Mouse (Mus musculus): ENCODE data around the gene AI464131. TPM values are rescaled to one million over a fixed set of nuclear protein-coding genes. Genes with fewer than 3 reads are reported as not detected.

Gene AI464131
- polyA plus RNA-seq, 1 experiment from 2014 or later, result 6.9 TPM

GRCm38 (mm10) chr4:41495076-41495475, 7.8 kb downstream of the AI464131 start:
- Histone ChIP-seq H3K9me3 (ENCODE audit: control insufficient read depth, low read length) (no peaks in the 10 kb centered on the region), H3K36me3 (ENCODE audit: control insufficient read depth, insufficient read depth, low read length) (no peaks in the 10 kb centered on the region), H3K4me2 (ENCODE audit: low read length) (no peak overlapping the region), H3K4me3 (ENCODE audit: low read depth, low read length) (no peak overlapping the region), H3K27ac (ENCODE audit: low read depth) (no peak overlapping the region), H3K4me1 (replicated peaks; ENCODE audit: control insufficient read depth, insufficient read depth, low read length) (peaks cover 11% of the 10 kb centered on the region; the same call in 1 of the 2 replicates), H3K27me3 (replicated peaks; ENCODE audit: control insufficient read depth, insufficient read depth, low read length) (peaks cover 40% of the 10 kb centered on the region), H3K9ac (ENCODE audit: low read length) (no peak overlapping the region)
- ATAC-seq (replicated peaks; ENCODE audit: low FRiP score, low TSS enrichment, low read depth) (no peak), DNase-seq (ENCODE audit: low spot score) (no peak)
- WGBS, result 84% methylated on average over 4 of the region's 4 CpGs

DNA sequence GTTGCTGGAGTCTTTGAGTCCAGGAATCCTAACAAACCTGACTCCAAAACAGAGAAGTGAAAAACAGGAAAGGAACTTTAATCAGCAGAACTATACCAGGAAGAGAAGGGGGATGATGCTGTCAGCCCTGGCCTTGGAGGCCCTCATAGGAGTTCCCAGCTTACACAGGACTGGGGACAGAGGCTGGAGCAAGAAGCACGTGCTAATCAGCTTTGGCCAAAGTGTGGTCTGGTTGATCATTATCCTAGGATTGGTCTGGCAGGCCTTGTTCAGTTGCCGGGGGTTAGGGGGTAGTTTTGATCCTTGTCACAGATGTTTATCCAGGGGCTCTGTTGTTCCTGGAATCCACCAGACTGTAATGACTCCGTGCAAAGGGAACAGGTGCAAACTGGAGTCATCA, 8.5 kb downstream of the AI464131 start:
- no peak for ATAC-seq (replicated peaks; ENCODE audit: low FRiP score, low TSS enrichment, low read depth)
- Histone ChIP-seq H3K9me3 (ENCODE audit: control insufficient read depth, low read length) (no peaks in the 10 kb centered on the region), H3K9ac (ENCODE audit: low read length) (no peak overlapping the region), H3K36me3 (ENCODE audit: control insufficient read depth, insufficient read depth, low read length) (no peaks in the 10 kb centered on the region), H3K4me1 (replicated peaks; ENCODE audit: control insufficient read depth, insufficient read depth, low read length) (peaks cover 11% of the 10 kb centered on the region; the same call in 1 of the 2 replicates), H3K27me3 (replicated peaks; ENCODE audit: control insufficient read depth, insufficient read depth, low read length) (peaks cover 33% of the 10 kb centered on the region), H3K4me3 (ENCODE audit: low read depth, low read length) (no peak overlapping the region), H3K27ac (ENCODE audit: low read depth) (no peak overlapping the region), H3K4me2 (ENCODE audit: low read length) (no peak overlapping the region)
- no peak for DNase-seq (ENCODE audit: low spot score)
- WGBS, result 32% methylated on average over 3 of the region's 3 CpGs

GRCm38 (mm10) chr4:41493464-41494116, 9.3 kb downstream of the AI464131 start:
- H3K9ac ChIP-seq (ENCODE audit: low read length), result no peak overlapping the region
- ATAC-seq (replicated peaks; ENCODE audit: low FRiP score, low TSS enrichment, low read depth) (0 out of 2 replicates have a peak, but pooled peaks have one; percentile 16), DNase-seq (ENCODE audit: low spot score) (peak; percentile 54)
- H3K4me2 ChIP-seq (ENCODE audit: low read length), result no peak overlapping the region
- H3K27ac ChIP-seq (ENCODE audit: low read depth), result no peak overlapping the region
- no peaks in the 10 kb centered on the region for H3K36me3 ChIP-seq (ENCODE audit: control insufficient read depth, insufficient read depth, low read length)
- no peaks in the 10 kb centered on the region for H3K9me3 ChIP-seq (ENCODE audit: control insufficient read depth, low read length)
- no peak overlapping the region for H3K4me3 ChIP-seq (ENCODE audit: low read depth, low read length)
- H3K4me1 ChIP-seq (replicated peaks; ENCODE audit: control insufficient read depth, insufficient read depth, low read length), result peaks cover 11% of the 10 kb centered on the region; the same call in 1 of the 2 replicates
- peaks cover 25% of the 10 kb centered on the region for H3K27me3 ChIP-seq (replicated peaks; ENCODE audit: control insufficient read depth, insufficient read depth, low read length)
- 52% methylated on average over 3 of the region's 3 CpGs for WGBS

GRCm38 (mm10) chr4:41492951-41493350, 9.9 kb downstream of the AI464131 start:
- Histone ChIP-seq H3K27ac (ENCODE audit: low read depth) (no peak overlapping the region), H3K4me3 (ENCODE audit: low read depth, low read length) (no peak overlapping the region), H3K9me3 (ENCODE audit: control insufficient read depth, low read length) (no peaks in the 10 kb centered on the region), H3K36me3 (ENCODE audit: control insufficient read depth, insufficient read depth, low read length) (no peaks in the 10 kb centered on the region), H3K4me1 (replicated peaks; ENCODE audit: control insufficient read depth, insufficient read depth, low read length) (peaks cover 7% of the 10 kb centered on the region; the same call in 1 of the 2 replicates), H3K9ac (ENCODE audit: low read length) (no peak overlapping the region), H3K4me2 (ENCODE audit: low read length) (no peak overlapping the region), H3K27me3 (replicated peaks; ENCODE audit: control insufficient read depth, insufficient read depth, low read length) (peaks cover 19% of the 10 kb centered on the region)
- ATAC-seq (replicated peaks; ENCODE audit: low FRiP score, low TSS enrichment, low read depth), result no peak
- 84% methylated on average over 7 of the region's 7 CpGs for WGBS
- DNase-seq (ENCODE audit: low spot score), result no peak

GRCm38 (mm10) chr4:41481601-41482017, 21.3 kb downstream of the AI464131 start:
- no peaks in the 10 kb centered on the region for H3K9me3 ChIP-seq (ENCODE audit: control insufficient read depth, low read length)
- no peak overlapping the region; the same call in 1 of the 2 replicates for H3K27ac ChIP-seq (ENCODE audit: low read depth)
- peak; percentile 58; the same call in 1 of the 2 replicates for ATAC-seq (replicated peaks; ENCODE audit: low FRiP score, low TSS enrichment, low read depth)
- no peak overlapping the region for H3K4me3 ChIP-seq (ENCODE audit: low read depth, low read length)
- 36% methylated on average over 6 of the region's 6 CpGs for WGBS
- no peaks in the 10 kb centered on the region for H3K36me3 ChIP-seq (ENCODE audit: control insufficient read depth, insufficient read depth, low read length)
- no peaks in the 10 kb centered on the region for H3K27me3 ChIP-seq (replicated peaks; ENCODE audit: control insufficient read depth, insufficient read depth, low read length)
- no peak overlapping the region for H3K9ac ChIP-seq (ENCODE audit: low read length)
- H3K4me1 ChIP-seq (replicated peaks; ENCODE audit: control insufficient read depth, insufficient read depth, low read length), result peaks cover 11% of the 10 kb centered on the region
- H3K4me2 ChIP-seq (ENCODE audit: low read length), result no peak overlapping the region
- DNase-seq (ENCODE audit: low spot score), result peak; percentile 63

- DNase-seq (ENCODE audit: low spot score) (no peak), ATAC-seq (replicated peaks; ENCODE audit: low FRiP score, low TSS enrichment, low read depth) (no peak)
- peak overlapping the region; percentile 2; the same call in 1 of the 2 replicates for H3K27ac ChIP-seq (ENCODE audit: low read depth)
- WGBS, result 83% methylated on average over 8 of the region's 8 CpGs
- H3K9me3 ChIP-seq (ENCODE audit: control insufficient read depth, low read length), result no peaks in the 10 kb centered on the region
- H3K36me3 ChIP-seq (ENCODE audit: control insufficient read depth, insufficient read depth, low read length), result no peaks in the 10 kb centered on the region
- H3K27me3 ChIP-seq (replicated peaks; ENCODE audit: control insufficient read depth, insufficient read depth, low read length), result no peaks in the 10 kb centered on the region
- H3K9ac ChIP-seq (ENCODE audit: low read length), result no peak overlapping the region
- no peak overlapping the region for H3K4me3 ChIP-seq (ENCODE audit: low read depth, low read length)
- no peak overlapping the region for H3K4me2 ChIP-seq (ENCODE audit: low read length)
- peaks cover 11% of the 10 kb centered on the region for H3K4me1 ChIP-seq (replicated peaks; ENCODE audit: control insufficient read depth, insufficient read depth, low read length)
These were observed 22.6 kb downstream of the AI464131 start for GRCm38 (mm10) chr4:41480254-41480653.

DNA sequence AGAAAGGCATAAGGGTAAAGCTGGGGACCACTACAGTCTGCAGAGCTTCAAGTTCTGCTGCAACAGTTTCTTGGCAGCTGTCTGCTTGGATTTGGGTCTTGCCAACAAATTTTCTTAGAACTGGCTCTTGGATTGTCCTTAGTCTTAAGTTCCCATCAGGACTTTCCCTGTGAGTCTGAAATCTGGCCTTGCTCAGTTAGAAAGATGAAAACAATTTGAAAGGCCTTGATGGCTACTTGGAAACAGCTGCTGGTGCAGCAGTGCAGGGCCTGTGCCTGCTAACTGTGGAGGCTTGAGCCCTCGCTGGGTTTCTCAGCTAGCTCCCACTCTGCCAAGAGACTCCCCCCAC, 23.4 kb downstream of the AI464131 start:
- WGBS, result 67% methylated on average over 1 of the region's 1 CpGs
- H3K4me3 ChIP-seq (ENCODE audit: low read depth, low read length), result no peak overlapping the region
- no peaks in the 10 kb centered on the region for H3K36me3 ChIP-seq (ENCODE audit: control insufficient read depth, insufficient read depth, low read length)
- H3K9ac ChIP-seq (ENCODE audit: low read length), result no peak overlapping the region
- no peaks in the 10 kb centered on the region for H3K27me3 ChIP-seq (replicated peaks; ENCODE audit: control insufficient read depth, insufficient read depth, low read length)
- peaks cover 11% of the 10 kb centered on the region for H3K4me1 ChIP-seq (replicated peaks; ENCODE audit: control insufficient read depth, insufficient read depth, low read length)
- no peaks in the 10 kb centered on the region for H3K9me3 ChIP-seq (ENCODE audit: control insufficient read depth, low read length)
- DNase-seq (ENCODE audit: low spot score) (no peak), ATAC-seq (replicated peaks; ENCODE audit: low FRiP score, low TSS enrichment, low read depth) (no peak; the same call in 1 of the 2 replicates)
- peak overlapping the region; percentile 23 for H3K27ac ChIP-seq (ENCODE audit: low read depth)
- no peak overlapping the region for H3K4me2 ChIP-seq (ENCODE audit: low read length)

- H3K27ac ChIP-seq (ENCODE audit: low read depth), result peak overlapping the region; percentile 23; the same call in 1 of the 2 replicates
- 72% methylated on average over 4 of the region's 4 CpGs for WGBS
These were observed 24.0 kb downstream of the AI464131 start for GRCm38 (mm10) chr4:41478751-41479455.

More at GRCm38 (mm10) chr4:41478751-41479455, 24.0 kb downstream of the AI464131 start:
- no peak overlapping the region for H3K9ac ChIP-seq (ENCODE audit: low read length)
- H3K36me3 ChIP-seq (ENCODE audit: control insufficient read depth, insufficient read depth, low read length), result no peaks in the 10 kb centered on the region
- H3K4me3 ChIP-seq (ENCODE audit: low read depth, low read length), result no peak overlapping the region
- no peaks in the 10 kb centered on the region for H3K27me3 ChIP-seq (replicated peaks; ENCODE audit: control insufficient read depth, insufficient read depth, low read length)
- H3K9me3 ChIP-seq (ENCODE audit: control insufficient read depth, low read length), result no peaks in the 10 kb centered on the region
- no peak for ATAC-seq (replicated peaks; ENCODE audit: low FRiP score, low TSS enrichment, low read depth)
- H3K4me2 ChIP-seq (ENCODE audit: low read length), result no peak overlapping the region
- no peak for DNase-seq (ENCODE audit: low spot score)
- peaks cover 11% of the 10 kb centered on the region for H3K4me1 ChIP-seq (replicated peaks; ENCODE audit: control insufficient read depth, insufficient read depth, low read length)
